Mouse (Mus musculus): ENCODE results near the gene Zfp266. TPM values are rescaled to one million over a fixed set of nuclear protein-coding genes. Genes with fewer than 3 reads are reported as not detected.
A peak's percentile ranks its signal among the peaks of the same experiment; 100 is the strongest.

Gene Zfp266
- polyA plus RNA-seq, 1 experiment from 2014 or later: 42.6 TPM

DNA sequence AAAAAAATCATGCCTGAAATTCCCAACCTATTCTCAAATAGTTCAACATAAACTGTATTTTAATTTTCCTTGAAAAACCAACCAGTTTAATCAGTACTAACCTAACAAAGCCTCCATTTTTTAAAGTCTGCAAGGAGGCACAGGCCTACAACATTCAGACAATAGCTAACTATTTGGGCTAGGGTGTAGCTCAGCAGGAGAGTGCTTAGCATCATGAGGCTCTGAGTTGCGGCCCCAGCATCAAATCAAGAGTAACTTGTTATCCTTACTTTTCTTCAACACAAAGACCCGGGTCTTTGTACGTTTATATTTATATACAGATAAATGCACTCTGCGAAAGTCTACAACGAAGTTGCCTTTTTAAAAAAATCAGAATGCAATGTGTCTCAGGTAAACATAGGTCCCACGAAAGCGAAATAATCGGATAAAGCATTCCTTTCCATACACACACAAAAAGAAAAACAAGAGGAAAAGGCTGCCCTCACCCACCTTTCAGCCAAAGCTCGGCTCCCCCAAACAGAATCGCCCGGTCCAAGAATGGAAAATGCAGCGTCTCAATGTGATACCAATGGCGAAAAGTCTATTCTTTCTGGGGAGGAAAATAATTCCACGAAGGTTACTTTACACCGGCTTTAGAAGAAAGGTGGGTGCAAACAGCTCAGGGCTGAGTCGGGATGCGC lies 546 bp downstream of the Zfp266 start:
- H3K36me3 ChIP-seq: peaks cover 3% of the 10 kb centered on the region; the same call in 1 of the 2 replicates
- no peak for ATAC-seq (replicated peaks; ENCODE audit: insufficient number of reproducible peaks, insufficient read depth, low FRiP score, low read depth)
- WGBS: under 1% methylated on average over 17 of the region's 17 CpGs
- no peaks in the 10 kb centered on the region for H3K27me3 ChIP-seq
- peak overlapping the region; percentile 88 for H3K4me3 ChIP-seq
- peaks cover 22% of the 10 kb centered on the region for H3K4me1 ChIP-seq (replicated peaks)
- H3K27ac ChIP-seq: peak overlapping the region; percentile 95
- H3K9me3 ChIP-seq (replicated peaks): no peaks in the 10 kb centered on the region
- peak overlapping the region; percentile 93 for H3K9ac ChIP-seq
- peak overlapping the region; percentile 66 for H3K4me2 ChIP-seq

DNA sequence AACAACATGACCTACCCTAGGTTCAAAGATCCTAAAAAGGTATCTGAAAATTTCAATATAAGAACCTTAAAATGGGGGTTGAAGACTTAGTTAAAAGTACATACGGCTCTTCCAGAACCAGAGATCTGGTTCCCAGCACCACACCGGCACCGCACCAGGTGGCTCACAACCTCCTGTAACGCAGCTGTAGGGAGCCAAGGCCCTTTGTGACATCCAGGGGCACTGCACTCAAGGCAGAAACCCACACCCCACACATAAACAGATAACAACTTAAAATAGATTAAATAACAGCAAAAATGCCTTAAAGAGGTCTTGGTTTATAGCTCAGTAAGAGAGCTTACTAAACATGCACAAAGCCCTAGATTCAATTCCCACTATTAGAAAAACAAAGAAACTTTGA lies 1.3 kb downstream of the Zfp266 start:
- WGBS: 29% methylated on average over 4 of the region's 4 CpGs
- Histone ChIP-seq H3K27ac (no peak overlapping the region), H3K9me3 (replicated peaks) (no peaks in the 10 kb centered on the region), H3K36me3 (peaks cover 10% of the 10 kb centered on the region; the same call in 1 of the 2 replicates), H3K4me2 (peak overlapping the region; percentile 65), H3K9ac (peak overlapping the region; percentile 33; the same call in 1 of the 2 replicates), H3K4me3 (peak overlapping the region; percentile 48), H3K27me3 (no peaks in the 10 kb centered on the region), H3K4me1 (replicated peaks) (peaks cover 26% of the 10 kb centered on the region)
- ATAC-seq (replicated peaks; ENCODE audit: insufficient number of reproducible peaks, insufficient read depth, low FRiP score, low read depth): no peak

DNA sequence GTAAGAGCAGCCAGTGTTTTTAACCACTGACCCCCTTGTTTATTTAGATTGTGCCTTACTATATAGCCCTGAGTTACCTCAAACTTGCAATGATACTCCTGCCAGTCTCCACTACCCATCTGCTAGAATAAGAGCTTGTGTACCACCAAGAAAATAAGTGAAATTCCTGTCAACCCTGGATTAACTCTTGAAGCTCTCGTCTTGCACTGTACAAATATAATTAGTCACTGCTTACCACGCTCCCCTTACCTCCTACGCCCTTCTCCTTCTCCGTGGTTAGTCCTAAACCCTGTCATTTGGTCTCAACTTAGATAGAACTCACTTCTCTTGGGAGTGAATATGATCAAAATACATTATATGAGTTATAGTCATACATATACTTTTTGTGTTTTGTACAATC lies 2.5 kb downstream of the Zfp266 start:
- no peaks in the 10 kb centered on the region for H3K9me3 ChIP-seq (replicated peaks)
- H3K36me3 ChIP-seq: peaks cover 13% of the 10 kb centered on the region; the same call in 1 of the 2 replicates
- no peak overlapping the region for H3K27ac ChIP-seq
- no peak for ATAC-seq (replicated peaks; ENCODE audit: insufficient number of reproducible peaks, insufficient read depth, low FRiP score, low read depth)
- peaks cover 32% of the 10 kb centered on the region for H3K4me1 ChIP-seq (replicated peaks)
- 82% methylated on average over 4 of the region's 4 CpGs for WGBS
- H3K27me3 ChIP-seq: no peaks in the 10 kb centered on the region
- H3K4me2 ChIP-seq: no peak overlapping the region
- H3K4me3 ChIP-seq: no peak overlapping the region
- H3K9ac ChIP-seq: no peak overlapping the region

DNA sequence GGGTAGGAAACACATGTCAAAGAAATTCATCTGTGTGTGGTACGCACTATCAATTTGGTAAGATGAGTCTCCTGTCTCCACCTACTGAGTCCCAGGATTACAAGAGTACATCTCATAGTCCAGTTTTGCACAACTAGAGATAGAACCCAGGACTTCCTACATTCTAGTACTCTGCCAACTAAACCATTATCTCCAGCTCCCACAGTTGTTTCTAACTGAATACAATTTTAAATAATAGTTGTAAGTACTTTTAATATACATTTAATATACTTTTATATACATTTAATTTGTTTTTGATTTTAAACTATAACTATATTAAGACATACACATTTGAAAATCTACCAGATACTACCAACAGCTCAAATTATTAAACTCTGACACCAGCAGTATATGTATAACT lies 3.5 kb downstream of the Zfp266 start:
- no peak for ATAC-seq (replicated peaks; ENCODE audit: insufficient number of reproducible peaks, insufficient read depth, low FRiP score, low read depth)
- Histone ChIP-seq H3K36me3 (peaks cover 13% of the 10 kb centered on the region; the same call in 1 of the 2 replicates), H3K9me3 (replicated peaks) (no peaks in the 10 kb centered on the region), H3K4me2 (no peak overlapping the region), H3K9ac (no peak overlapping the region), H3K4me1 (replicated peaks) (peaks cover 32% of the 10 kb centered on the region), H3K27ac (no peak overlapping the region), H3K27me3 (no peaks in the 10 kb centered on the region), H3K4me3 (no peak overlapping the region)
- 91% methylated on average over 1 of the region's 1 CpGs for WGBS

DNA sequence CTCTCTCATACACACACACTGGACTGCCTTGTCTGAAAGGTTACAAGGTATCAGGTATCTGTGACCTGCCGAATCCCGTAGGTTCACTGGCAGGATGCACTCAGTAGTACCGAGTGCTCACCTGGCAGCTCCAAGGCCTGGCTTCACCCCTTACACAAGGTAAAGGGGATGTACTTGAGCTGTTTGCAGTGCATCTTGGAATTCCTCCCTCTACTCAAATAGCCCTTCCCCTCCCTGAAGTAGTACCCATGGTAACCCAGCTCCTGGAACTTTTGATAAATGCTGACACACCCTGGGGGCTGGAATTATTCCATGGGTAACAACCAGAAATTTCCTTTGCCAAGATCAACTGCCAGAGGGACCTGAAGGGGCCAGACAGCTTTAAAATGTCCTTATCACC lies 7.2 kb downstream of the Zfp266 start:
- H3K9me3 ChIP-seq (replicated peaks): no peaks in the 10 kb centered on the region

DNA sequence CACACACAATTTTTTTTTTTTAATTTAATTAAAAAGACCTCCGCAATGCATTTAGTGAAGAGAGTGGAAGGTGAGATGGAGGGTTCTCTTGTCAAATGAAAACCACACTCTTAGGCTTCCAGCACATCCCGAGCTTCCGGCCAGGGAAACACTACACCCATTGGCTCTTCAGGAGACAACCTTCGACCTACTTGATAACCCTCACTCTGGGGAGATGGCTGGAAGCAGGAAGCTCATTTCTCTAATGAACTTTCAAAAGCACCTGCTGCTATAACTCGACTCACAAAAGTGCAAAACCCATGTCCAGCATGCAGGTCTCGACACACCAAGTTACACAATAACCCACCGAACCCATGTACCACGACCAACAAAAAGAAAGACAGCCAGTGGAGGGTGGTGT lies 8.5 kb downstream of the Zfp266 start:
- ATAC-seq (replicated peaks; ENCODE audit: insufficient number of reproducible peaks, insufficient read depth, low FRiP score, low read depth): no peak
- peaks cover 13% of the 10 kb centered on the region; the same call in 1 of the 2 replicates for H3K36me3 ChIP-seq

More for the DNA sequence above, 7.2 kb downstream of the Zfp266 start:
- Histone ChIP-seq H3K4me2 (no peak overlapping the region), H3K27me3 (no peaks in the 10 kb centered on the region), H3K9ac (no peak overlapping the region), H3K36me3 (peaks cover 13% of the 10 kb centered on the region; the same call in 1 of the 2 replicates), H3K4me3 (no peak overlapping the region), H3K27ac (no peak overlapping the region), H3K4me1 (replicated peaks) (peaks cover 18% of the 10 kb centered on the region)
- ATAC-seq (replicated peaks; ENCODE audit: insufficient number of reproducible peaks, insufficient read depth, low FRiP score, low read depth): 0 out of 2 replicates have a peak, but pooled peaks have one; percentile 39
- 85% methylated on average over 3 of the region's 3 CpGs for WGBS

DNA sequence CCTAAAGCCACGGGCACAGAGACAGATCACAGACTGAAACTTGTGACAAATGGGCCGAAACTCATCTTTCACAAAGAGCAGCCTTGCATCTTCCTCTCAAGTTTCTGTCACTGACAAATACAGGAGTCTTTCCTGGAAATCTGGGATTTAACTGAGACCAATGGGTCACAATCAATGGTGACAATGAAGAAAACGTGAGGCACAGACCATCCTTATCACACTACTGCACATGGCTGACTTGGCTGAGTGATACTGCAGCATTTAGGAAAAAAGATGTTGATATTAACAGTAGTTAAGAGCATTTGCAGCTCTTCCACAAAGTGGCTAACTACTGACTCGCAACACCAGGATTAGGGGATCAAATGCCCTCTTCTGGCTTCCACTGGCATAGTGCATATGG lies 9.6 kb downstream of the Zfp266 start:
- no peaks in the 10 kb centered on the region for H3K27me3 ChIP-seq
- peaks cover 13% of the 10 kb centered on the region; the same call in 1 of the 2 replicates for H3K36me3 ChIP-seq
- ATAC-seq (replicated peaks; ENCODE audit: insufficient number of reproducible peaks, insufficient read depth, low FRiP score, low read depth): no peak
- H3K4me3 ChIP-seq: no peak overlapping the region
- 79% methylated on average over 4 of the region's 4 CpGs for WGBS
- H3K4me1 ChIP-seq (replicated peaks): 0 out of 2 replicates have a peak, but pooled peaks cover 10% of the 10 kb centered on the region
- no peaks in the 10 kb centered on the region for H3K9me3 ChIP-seq (replicated peaks)
- H3K9ac ChIP-seq: no peak overlapping the region
- no peak overlapping the region for H3K4me2 ChIP-seq
- no peak overlapping the region for H3K27ac ChIP-seq

More for the DNA sequence above, 8.5 kb downstream of the Zfp266 start:
- no peak overlapping the region for H3K4me2 ChIP-seq
- H3K27me3 ChIP-seq: no peaks in the 10 kb centered on the region
- no peak overlapping the region for H3K9ac ChIP-seq
- WGBS: 75% methylated on average over 8 of the region's 8 CpGs
- no peak overlapping the region for H3K27ac ChIP-seq
- H3K4me1 ChIP-seq (replicated peaks): peaks cover 10% of the 10 kb centered on the region; the same call in 1 of the 2 replicates
- no peak overlapping the region for H3K4me3 ChIP-seq
- no peaks in the 10 kb centered on the region for H3K9me3 ChIP-seq (replicated peaks)

DNA sequence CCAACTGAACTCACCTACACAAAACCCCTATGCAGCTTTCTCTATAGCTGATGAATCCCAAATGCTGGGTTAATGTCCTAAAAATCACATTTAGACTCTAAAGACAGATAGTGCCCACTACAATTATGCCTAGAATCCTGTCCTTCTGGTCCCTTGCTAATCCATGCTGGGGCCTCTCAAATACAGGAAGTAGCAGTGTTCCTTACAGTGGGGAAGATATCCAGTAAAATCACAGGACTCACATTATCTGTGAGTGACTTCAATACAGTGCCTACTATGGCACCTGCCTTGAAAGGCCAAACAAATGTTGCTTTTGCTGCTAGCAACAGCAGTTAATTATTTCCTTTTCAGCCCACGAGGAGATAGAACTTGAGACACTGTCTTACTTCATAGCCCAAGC lies 10.9 kb downstream of the Zfp266 start:
- H3K4me1 ChIP-seq (replicated peaks): 0 out of 2 replicates have a peak, but pooled peaks cover 8% of the 10 kb centered on the region
- 55% methylated on average over 1 of the region's 1 CpGs for WGBS
- no peak for ATAC-seq (replicated peaks; ENCODE audit: insufficient number of reproducible peaks, insufficient read depth, low FRiP score, low read depth)
- no peak overlapping the region for H3K9ac ChIP-seq
- peaks cover 18% of the 10 kb centered on the region for H3K36me3 ChIP-seq
- H3K27me3 ChIP-seq: no peaks in the 10 kb centered on the region
- no peak overlapping the region for H3K27ac ChIP-seq
- H3K9me3 ChIP-seq (replicated peaks): no peaks in the 10 kb centered on the region
- H3K4me3 ChIP-seq: no peak overlapping the region
- no peak overlapping the region for H3K4me2 ChIP-seq

DNA sequence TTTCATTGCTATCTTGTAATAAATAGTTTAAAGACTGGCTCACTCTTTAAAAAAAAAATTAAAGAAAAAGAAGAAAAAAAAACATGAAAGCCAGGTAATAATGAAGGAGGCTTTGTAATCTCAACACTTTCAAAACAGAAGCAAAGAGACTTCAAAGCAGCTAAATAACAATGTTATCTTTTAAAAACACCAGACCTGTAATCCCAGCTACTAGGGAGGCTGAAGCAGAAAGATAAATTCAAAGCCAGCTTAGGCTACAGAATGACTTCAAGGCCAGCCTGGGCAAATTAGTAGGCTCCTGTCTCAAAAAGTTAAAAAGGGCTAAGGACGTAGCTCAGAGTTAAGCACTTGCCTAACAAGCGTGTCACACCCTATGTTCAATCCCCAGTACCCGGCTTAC lies 11.5 kb downstream of the Zfp266 start:
- Histone ChIP-seq H3K9me3 (replicated peaks) (no peaks in the 10 kb centered on the region), H3K27me3 (no peaks in the 10 kb centered on the region), H3K9ac (no peak overlapping the region), H3K36me3 (peaks cover 18% of the 10 kb centered on the region), H3K27ac (no peak overlapping the region), H3K4me3 (no peak overlapping the region), H3K4me1 (replicated peaks) (0 out of 2 replicates have a peak, but pooled peaks cover 5% of the 10 kb centered on the region), H3K4me2 (no peak overlapping the region)
- ATAC-seq (replicated peaks; ENCODE audit: insufficient number of reproducible peaks, insufficient read depth, low FRiP score, low read depth): no peak
- WGBS: 75% methylated on average over 3 of the region's 3 CpGs

DNA sequence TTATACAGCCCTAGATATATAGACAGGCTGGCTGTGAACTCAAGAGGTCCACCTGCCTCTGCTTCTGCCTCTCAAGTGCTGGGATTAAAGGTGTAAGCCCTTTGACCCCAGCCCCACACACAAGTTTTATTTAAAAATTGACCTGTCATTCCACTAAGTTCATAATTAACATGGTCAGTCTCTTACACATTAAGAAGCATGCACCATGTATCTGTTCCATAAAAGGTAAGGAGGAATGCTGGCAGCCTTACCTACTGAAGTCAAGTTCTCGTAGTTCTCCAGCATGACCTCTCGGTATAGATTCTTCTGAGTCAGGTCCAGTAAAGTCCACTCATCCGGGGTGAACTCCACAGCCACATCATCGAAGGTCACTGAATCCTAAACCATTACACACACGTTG lies 16.4 kb downstream of the Zfp266 start:
- Histone ChIP-seq H3K9me3 (replicated peaks) (no peaks in the 10 kb centered on the region), H3K36me3 (peaks cover 60% of the 10 kb centered on the region), H3K9ac (no peak overlapping the region), H3K27ac (no peak overlapping the region), H3K4me1 (replicated peaks) (no peaks in the 10 kb centered on the region), H3K4me2 (no peak overlapping the region), H3K4me3 (no peak overlapping the region), H3K27me3 (no peaks in the 10 kb centered on the region)
- ATAC-seq (replicated peaks; ENCODE audit: insufficient number of reproducible peaks, insufficient read depth, low FRiP score, low read depth): no peak
- WGBS: 89% methylated on average over 5 of the region's 5 CpGs

DNA sequence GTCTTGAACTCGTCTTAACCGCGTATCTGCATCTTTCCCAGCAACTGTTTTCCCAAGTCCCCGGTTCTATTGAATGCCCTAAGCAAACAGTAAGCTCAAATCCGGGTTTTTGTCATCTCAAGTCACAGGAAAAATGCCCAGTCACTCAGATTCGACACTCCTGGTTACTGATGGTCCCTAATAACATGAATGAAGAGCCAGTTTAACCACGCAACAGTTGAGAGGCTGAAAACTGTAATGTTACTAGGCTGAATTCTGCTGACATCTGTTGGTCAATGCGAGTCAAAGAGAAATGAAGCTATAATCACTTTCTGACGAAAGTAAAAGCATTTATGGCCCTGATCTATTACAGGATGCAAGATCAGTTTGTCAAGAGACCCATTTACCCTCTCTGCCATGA lies 27.9 kb downstream of the Zfp266 start:
- 6% methylated on average over 9 of the region's 9 CpGs for WGBS
- peaks cover 17% of the 10 kb centered on the region for H3K4me1 ChIP-seq (replicated peaks)
- ATAC-seq (replicated peaks; ENCODE audit: insufficient number of reproducible peaks, insufficient read depth, low FRiP score, low read depth): no peak
- H3K9me3 ChIP-seq (replicated peaks): no peaks in the 10 kb centered on the region
- H3K9ac ChIP-seq: peak overlapping the region; percentile 78
- peak overlapping the region; percentile 71 for H3K4me3 ChIP-seq
- H3K27me3 ChIP-seq: no peaks in the 10 kb centered on the region
- peak overlapping the region; percentile 76 for H3K4me2 ChIP-seq
- H3K27ac ChIP-seq: peak overlapping the region; percentile 95
- H3K36me3 ChIP-seq: peaks cover 22% of the 10 kb centered on the region
